ENCODE assay signal across 1 mouse cellular context in genomic region chr7:132572738-132573137, GRCm38 (mm10).
A peak's percentile ranks its signal among the peaks of the same experiment; 100 is the strongest.
TF ChIP-seq lines count a peak whose summit lies in the region.

No protein-coding gene starts in this region.

TF ChIP-seq in MEL, 35 proteins besides CTCF, POLR2A, EP300 and RAD21 (continued from another document):
- peak; percentile 73 for TF ChIP-seq ETS1 (IDR thresholded peaks at IDR 0.05; ENCODE audit: low read depth, low read length)
- TF ChIP-seq HCFC1 (IDR thresholded peaks at IDR 0.05; ENCODE audit: low read depth, low read length), result no peak
- TF ChIP-seq NELFE (IDR thresholded peaks at IDR 0.05; ENCODE audit: low read depth, low read length), result no peak
- no peak for TF ChIP-seq UBTF (IDR thresholded peaks at IDR 0.05; ENCODE audit: borderline replicate concordance, insufficient read depth, low read depth, low read length)
- 0 out of 2 replicates have a peak, but pooled peaks have one; percentile 42 for TF ChIP-seq RCOR1 (IDR thresholded peaks at IDR 0.05; ENCODE audit: low read depth, low read length)
- no peak for TF ChIP-seq JUND (IDR thresholded peaks at IDR 0.05; ENCODE audit: low read depth, low read length)
- TF ChIP-seq MAFK (IDR thresholded peaks at IDR 0.05; ENCODE audit: borderline replicate concordance, low read depth, low read length), result 0 out of 2 replicates have a peak, but pooled peaks have one; percentile 18
- no peak for TF ChIP-seq ZKSCAN1 (IDR thresholded peaks at IDR 0.05; ENCODE audit: low read depth, low read length)
- no peak for TF ChIP-seq TBP (IDR thresholded peaks at IDR 0.05; ENCODE audit: low read depth, low read length)
- no peak for TF ChIP-seq GABPA (IDR thresholded peaks at IDR 0.05; ENCODE audit: low read depth, low read length)
- no peak; the same call in 1 of the 2 replicates for TF ChIP-seq KAT2A (conservative IDR thresholded peaks at IDR 0.05; ENCODE audit: low read depth, low read length)
- peak; percentile 52 for TF ChIP-seq SIN3A (IDR thresholded peaks at IDR 0.05; ENCODE audit: low read length)
- TF ChIP-seq TCF12 (IDR thresholded peaks at IDR 0.05; ENCODE audit: low read depth, low read length), result no peak
- TF ChIP-seq MEF2A (IDR thresholded peaks at IDR 0.05; ENCODE audit: extremely low read depth, insufficient replicate concordance, low read depth, low read length, poor library complexity, severe bottlenecking), result no peak
- peak; percentile 77 for TF ChIP-seq GATA1 (IDR thresholded peaks at IDR 0.05; ENCODE audit: low read depth, low read length)
